8 mouse cellular contexts compared by ENCODE assay signal in the genomic region with DNA sequence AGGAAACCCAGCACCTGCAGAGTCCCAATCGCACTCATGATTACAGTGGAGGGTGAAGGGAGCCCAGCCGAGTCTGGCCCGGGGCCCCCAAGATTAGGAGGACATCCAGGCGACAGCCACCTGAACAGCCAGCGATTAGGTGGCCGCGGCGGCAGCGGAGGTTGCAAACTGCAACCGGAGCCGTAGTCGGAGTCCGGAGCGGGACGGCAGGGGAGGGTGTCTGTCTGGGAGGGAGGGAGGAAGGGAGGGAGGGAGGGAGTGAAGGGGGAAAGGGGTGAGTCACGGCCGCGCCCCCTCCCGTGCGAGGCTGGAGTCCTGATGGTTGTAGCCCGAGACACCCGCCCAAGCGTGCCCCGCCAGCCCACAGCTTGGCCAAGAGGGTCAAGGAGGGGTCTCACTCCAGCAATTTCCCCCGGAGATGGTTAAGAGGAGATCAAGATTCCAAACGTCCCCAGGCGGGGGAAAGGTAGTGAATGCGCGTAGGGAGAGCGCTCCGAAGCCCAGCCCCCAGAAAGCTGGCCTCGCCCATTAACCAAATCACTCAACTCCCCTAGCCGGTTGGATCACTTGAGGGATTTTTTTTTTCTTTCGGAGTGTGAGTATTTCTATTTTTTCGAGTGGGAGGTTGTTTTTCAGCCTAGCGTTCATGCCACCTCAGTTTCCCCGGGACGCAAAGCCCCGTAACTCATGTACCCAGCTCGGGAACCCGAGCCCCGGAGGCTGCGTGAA. TPM values are rescaled to one million over a fixed set of nuclear protein-coding genes. Genes with fewer than 3 reads are reported as not detected.
A peak's percentile ranks its signal among the peaks of the same experiment; 100 is the strongest.
DNase-seq lines count a peak whose midpoint lies in the region; ATAC-seq and TF ChIP-seq lines count a peak whose summit lies in the region.

A gene (minus strand): TSS at position 189 of the 729 bp plus-strand sequence.

- no peaks in the 10 kb centered on the region for H3K9me3 ChIP-seq in embryonic facial prominence, embryonic 10.5 days
- H3K9me3 ChIP-seq in heart, embryonic 16.5 days (replicated peaks; ENCODE audit: control insufficient read depth, low read length), result no peaks in the 10 kb centered on the region

- DNase-seq in B cell, adult 2 months, result peak; percentile 54 to 58
- peak; percentile 74 for DNase-seq in NIH3T3 (ENCODE audit: low read depth)
- DNase-seq in embryonic facial prominence, embryonic 10.5 days (ENCODE audit: low spot score), result peak; percentile 75
- DNase-seq in kidney, postnatal 10 days, result peak; percentile 78
- peak; percentile 74 to 82 for DNase-seq in lung, postnatal 4 days
- no peak for DNase-seq in layer of hippocampus, adult 9-11 months

- peak; percentile 84 for TF ChIP-seq POLR2A in small intestine, adult 2 months (IDR thresholded peaks at IDR 0.05; ENCODE audit: low read depth, low read length)

- peak within 1 kb of the TSS; percentile 74 for H3K9ac ChIP-seq in heart, embryonic 16.5 days (ENCODE audit: low read length)

- peaks cover 56% of the 10 kb centered on the region for H3K27me3 ChIP-seq in embryonic facial prominence, embryonic 10.5 days (replicated peaks; ENCODE audit: low read depth, poor library complexity, severe bottlenecking)
- peaks cover 7% of the 10 kb centered on the region; the same call in 1 of the 2 replicates for H3K27me3 ChIP-seq in heart, embryonic 16.5 days (ENCODE audit: control insufficient read depth, insufficient read depth, low read length)
- no peaks in the 10 kb centered on the region for H3K27me3 ChIP-seq in small intestine, adult 2 months (ENCODE audit: control insufficient read depth, insufficient read depth, low read length)

- peak within 1 kb of the TSS; percentile 99 for H3K4me2 ChIP-seq in heart, embryonic 16.5 days (ENCODE audit: low read depth, low read length)

- under 1% methylated on average over 43 of the region's 43 CpGs for WGBS in embryonic facial prominence, embryonic 10.5 days
- under 1% methylated on average over 43 of the region's 43 CpGs for WGBS in heart, embryonic 16.5 days
- under 1% methylated on average over 43 of the region's 43 CpGs for WGBS in small intestine, adult 2 months

- no peaks in the 10 kb centered on the region for H3K36me3 ChIP-seq in embryonic facial prominence, embryonic 10.5 days (replicated peaks)
- no peaks in the 10 kb centered on the region for H3K36me3 ChIP-seq in heart, embryonic 16.5 days (ENCODE audit: control insufficient read depth, insufficient read depth)
- H3K36me3 ChIP-seq in small intestine, adult 2 months (ENCODE audit: control insufficient read depth, insufficient read depth, low read length), result peaks cover 11% of the 10 kb centered on the region

- H3K27ac ChIP-seq in embryonic facial prominence, embryonic 10.5 days (replicated peaks), result peak within 1 kb of the TSS; percentile 78
- no peak within 1 kb of the TSS for H3K27ac ChIP-seq in heart, embryonic 16.5 days (ENCODE audit: low read length)
- H3K27ac ChIP-seq in small intestine, adult 2 months (ENCODE audit: insufficient read depth, low read depth, low read length), result peak within 1 kb of the TSS; percentile 95

- TF ChIP-seq CTCF in small intestine, adult 2 months (IDR thresholded peaks at IDR 0.05; ENCODE audit: extremely low read depth, insufficient read length, insufficient replicate concordance, low read depth, low read length), result no peak

- ATAC-seq in heart, embryonic 16.5 days (replicated peaks; ENCODE audit: extremely low read depth, insufficient read depth, low FRiP score), result peak; percentile 41; the same call in 1 of the 2 replicates

- peaks cover 46% of the 10 kb centered on the region for H3K4me1 ChIP-seq in embryonic facial prominence, embryonic 10.5 days
- H3K4me1 ChIP-seq in heart, embryonic 16.5 days (ENCODE audit: control insufficient read depth, insufficient read depth, low read length), result 0 out of 2 replicates have a peak, but pooled peaks cover 3% of the 10 kb centered on the region
- peaks cover 10% of the 10 kb centered on the region; the same call in 1 of the 2 replicates for H3K4me1 ChIP-seq in small intestine, adult 2 months (ENCODE audit: control insufficient read depth, insufficient read depth, insufficient read length, low read length)

- peak within 1 kb of the TSS; percentile 71 for H3K4me3 ChIP-seq in embryonic facial prominence, embryonic 10.5 days
- peak within 1 kb of the TSS; percentile 76 for H3K4me3 ChIP-seq in heart, embryonic 16.5 days (ENCODE audit: low read length)
- peak within 1 kb of the TSS; percentile 88 for H3K4me3 ChIP-seq in small intestine, adult 2 months (ENCODE audit: low read depth, low read length)

RNA-seq across cellular contexts. Expression of the gene that starts here (rescaled TPM):
- 11.9 and 12.2 TPM in 2 replicates for polyA plus RNA-seq in embryonic facial prominence, embryonic 10.5 days (2016; fragmentation: Nextera tagmentation; extraction: Ambion mirVana)
- polyA plus RNA-seq in heart, embryonic 16.5 days (2015; fragmentation: Nextera tagmentation; extraction: Ambion mirVana), result 3.9 and 5.4 TPM in 2 replicates
- polyA plus RNA-seq in small intestine, adult 2 months (2012; rRNA removed), result 32.3 and 127 TPM in 2 replicates
